Mouse (Mus musculus) G1E-ER4 (cell line): Measurements from ENCODE around the gene Cbfa2t3. TPM values are rescaled to one million over a fixed set of nuclear protein-coding genes. Genes with fewer than 3 reads are reported as not detected.

Source experiments
- GATA1 ChIP-seq: IDR thresholded peaks from one replicate; pipeline ENCODE4 v1.8.0; 2012; ENCODE audit warnings: low read length, inconsistent platforms
- polyA plus RNA-seq: library from polyadenylated mRNA; stranded (reverse); fragments of >175 nt; gene quantifications from 2 replicates; pipeline ENCODE4 v1.2.3, GENCODE M21; 2012

Cbfa2t3 gene
- polyA plus RNA-seq, result 256 and 273 TPM in 2 replicates

DNA sequence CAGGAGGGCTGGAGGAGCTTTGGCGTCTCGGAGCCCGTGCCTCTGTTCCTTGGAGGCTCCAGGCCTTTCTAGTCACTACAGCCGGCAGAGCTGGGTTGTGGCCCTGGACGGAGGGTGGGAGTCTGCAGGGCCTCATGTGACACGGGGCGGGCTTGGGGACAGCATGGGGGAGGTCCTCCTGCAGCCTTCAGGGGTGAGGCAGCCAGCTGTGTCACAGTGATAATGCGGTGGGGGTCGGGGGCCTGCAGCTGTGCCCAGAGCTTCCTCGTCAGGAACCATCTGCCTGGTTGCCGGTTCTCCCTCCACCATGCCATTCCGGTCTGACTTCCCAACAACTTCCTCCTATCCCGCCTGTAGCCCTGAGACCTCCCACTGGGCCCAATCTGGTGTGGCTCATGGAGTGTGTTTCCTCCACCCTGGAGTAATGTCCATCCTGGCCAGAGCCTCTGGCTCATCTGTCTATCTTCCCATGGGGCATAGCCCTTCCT, at the start of gene Cbfa2t3:
Cbfa2t3 (minus strand) TSS at position 105 of the 488 bp plus-strand sequence.
- no peak for TF ChIP-seq GATA1

DNA sequence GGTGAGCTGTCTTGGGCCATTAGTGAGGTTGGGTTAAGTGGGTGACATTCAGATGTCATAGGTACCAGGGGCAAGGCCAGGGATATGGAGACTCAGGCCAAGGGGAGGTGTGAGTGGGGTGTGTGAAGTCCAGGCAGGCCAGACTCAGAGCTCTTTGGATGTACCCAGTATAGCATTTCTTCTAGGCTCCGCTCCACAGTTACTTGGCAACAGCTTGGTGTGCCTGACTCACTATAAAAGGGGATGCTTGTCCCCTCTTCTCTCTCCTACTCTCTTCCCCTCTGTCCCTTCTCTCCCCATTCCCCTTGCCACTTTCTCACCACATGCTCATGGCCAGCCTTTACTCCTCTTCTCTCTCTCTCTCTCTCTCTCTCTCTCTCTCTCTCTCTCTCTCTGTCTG, 48.9 kb upstream of the Cbfa2t3 start:
- no peak for TF ChIP-seq GATA1

DNA sequence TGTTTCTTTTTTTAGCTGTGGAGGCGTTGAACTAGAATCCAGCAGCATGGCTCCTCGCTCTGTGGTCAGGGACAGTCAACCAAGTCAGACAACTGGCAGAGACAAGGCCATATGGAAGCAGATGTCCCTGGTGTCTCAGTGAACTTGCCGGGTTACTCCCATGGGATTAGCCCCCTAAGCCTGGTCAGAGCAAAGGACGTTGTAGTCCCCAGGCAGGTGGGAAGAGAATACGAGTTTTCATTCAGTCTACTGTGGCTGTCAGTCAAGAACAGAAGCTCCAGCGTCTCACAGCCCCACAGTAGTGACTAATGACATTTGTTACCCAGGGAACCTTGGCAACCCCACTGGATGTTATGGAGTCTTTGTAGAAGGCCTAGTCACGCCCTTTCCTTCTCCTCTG, 47.5 kb upstream of the Cbfa2t3 start:
- TF ChIP-seq GATA1, result no peak

DNA sequence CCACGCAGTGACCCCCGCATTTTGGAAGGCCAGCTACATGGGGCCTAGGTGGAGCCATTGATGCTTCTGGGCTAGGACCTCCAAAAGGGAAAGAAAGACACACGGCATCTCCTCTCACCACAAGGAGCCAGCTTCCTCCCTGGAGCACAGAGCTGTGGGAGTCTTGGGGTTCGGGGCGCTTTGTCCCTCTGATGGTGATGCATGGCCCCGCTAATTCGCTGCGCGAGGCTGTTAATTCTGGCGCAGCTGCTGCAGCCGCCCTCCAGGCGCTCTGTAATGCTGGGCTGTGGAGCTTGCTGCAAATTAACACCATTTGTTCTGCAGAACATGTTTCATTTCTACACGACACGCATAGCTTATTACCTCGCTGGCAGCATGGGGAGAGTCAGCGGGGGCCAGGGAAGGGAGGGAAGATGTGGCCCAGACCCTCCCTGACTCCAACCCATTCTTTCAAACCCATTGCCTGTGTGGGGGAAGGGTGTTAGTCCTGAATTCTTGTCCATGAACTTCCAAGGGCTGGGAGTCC, 46.9 kb upstream of the Cbfa2t3 start:
- TF ChIP-seq GATA1, result no peak

DNA sequence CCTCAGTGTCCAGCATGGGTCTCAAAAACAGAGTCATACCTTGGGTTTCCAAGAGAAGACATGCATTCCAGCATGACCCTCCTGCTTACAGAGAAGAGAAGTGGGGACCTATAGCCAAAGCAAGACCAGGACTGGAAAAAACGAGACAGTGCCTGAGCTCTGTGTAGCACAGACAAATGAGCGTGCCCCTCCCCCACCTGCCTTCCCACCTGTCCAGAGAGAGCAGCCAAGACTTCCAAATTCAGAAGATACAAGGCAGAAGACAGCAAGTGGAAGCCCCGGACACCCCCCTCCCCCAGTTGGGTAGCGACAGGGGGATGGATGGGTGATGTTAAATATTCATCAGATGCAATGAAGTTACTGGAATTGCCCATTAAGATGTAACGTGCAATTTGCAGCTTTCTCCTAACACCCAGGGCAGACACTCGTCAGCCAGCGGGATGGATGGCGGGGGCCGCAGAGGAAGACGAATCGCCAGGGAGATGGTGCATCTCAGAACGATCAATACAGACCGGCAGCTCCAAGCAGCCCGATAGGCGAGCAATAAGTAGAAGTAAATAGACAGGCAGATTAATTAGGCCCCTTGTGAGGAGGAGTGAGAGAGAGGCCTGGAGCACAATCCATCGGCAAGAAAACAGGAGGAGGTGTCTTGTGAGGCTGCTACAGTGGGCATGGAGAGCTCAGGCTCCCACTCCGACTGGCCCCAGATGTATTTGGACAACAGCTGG, 46.3 kb upstream of the Cbfa2t3 start:
- TF ChIP-seq GATA1, result no peak

DNA sequence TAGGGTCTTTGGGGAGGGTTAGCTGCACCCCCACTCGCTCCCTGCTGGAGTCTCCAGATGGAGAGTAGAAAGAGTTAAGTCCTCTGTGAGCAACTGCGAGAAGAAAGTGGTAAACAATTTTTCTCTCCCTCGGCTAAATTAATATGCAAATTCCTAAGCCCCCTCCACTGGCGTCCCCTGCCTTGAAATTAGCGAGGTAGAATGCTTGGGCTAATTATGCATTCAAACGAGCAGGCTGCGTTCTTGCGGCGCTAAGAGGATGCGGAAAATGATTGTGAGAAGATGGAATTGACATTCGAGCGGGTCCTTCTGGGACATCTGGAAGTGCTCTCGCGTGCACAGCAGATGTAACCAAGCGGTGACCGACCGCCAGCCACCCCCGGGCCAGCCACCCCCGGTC, 43.6 kb upstream of the Cbfa2t3 start:
- TF ChIP-seq GATA1, result no peak

DNA sequence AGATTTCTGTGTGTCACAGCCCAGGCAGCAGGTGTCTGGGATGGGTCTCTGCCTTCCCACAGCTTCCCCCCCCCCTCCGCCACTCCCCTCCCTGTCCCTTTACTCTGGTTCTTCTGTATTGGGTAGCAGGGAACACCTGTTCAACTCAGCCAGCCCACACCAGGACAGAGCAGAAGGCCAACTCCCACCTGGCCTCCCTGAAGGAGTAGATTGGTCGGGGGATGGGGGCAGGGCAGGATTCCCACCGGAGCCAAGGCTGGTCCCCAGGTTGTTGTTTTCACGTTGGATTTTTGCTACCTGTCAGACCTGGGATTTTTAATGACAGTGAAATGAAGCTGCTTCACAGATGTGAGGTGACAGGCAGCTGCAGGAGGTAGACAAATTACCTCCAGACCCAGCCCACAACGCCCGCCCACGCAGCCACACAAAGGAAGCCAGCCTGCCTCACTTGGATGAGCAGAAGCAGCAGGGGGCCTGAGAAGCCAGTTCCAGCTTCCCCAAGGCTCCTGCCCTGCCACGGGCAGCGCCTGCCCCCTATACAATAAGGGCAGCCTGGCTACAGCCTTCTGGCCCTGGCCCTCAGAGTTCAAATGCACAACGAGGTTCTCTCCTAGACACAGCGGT, 40.3 kb upstream of the Cbfa2t3 start:
- no peak for TF ChIP-seq GATA1

DNA sequence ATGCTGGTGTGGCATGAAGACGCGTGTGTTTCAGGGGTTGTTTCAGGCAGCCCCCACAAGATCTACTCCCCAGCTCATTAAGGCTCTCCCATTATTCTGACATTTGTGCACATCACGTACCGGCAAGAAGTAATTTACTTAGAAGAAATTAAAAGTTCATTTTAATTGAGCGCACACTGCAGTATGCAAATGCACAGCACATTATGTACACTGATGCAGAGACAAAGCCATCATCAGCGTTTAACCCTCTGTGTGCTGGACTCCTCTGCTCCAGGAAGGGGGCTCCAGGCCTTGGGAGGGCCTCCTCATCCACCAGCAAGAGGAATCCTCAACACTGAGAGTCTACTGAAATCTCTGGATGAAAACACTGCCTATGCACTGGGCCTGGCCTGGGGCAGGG, 39.0 kb upstream of the Cbfa2t3 start:
- no peak for TF ChIP-seq GATA1

DNA sequence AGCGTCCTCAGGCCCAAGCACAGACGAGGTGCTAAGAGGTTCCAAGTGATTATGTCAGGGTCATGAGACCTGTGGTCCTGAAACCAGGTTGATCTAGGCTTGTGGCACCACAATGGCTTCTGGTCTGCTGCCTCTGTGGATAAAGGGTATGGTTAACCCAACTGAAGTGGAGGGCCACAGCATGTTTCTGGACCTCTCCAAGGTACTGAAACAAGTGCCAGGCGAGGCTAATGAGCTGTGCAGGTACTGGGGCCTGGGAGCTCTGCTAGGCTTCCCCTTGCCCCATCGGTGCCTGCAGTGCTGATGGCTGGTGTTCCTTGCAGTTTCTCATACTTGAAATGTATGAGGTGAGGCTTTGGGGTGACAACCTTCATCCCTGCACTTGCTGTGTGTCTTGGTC, 38.2 kb upstream of the Cbfa2t3 start:
- no peak for TF ChIP-seq GATA1

DNA sequence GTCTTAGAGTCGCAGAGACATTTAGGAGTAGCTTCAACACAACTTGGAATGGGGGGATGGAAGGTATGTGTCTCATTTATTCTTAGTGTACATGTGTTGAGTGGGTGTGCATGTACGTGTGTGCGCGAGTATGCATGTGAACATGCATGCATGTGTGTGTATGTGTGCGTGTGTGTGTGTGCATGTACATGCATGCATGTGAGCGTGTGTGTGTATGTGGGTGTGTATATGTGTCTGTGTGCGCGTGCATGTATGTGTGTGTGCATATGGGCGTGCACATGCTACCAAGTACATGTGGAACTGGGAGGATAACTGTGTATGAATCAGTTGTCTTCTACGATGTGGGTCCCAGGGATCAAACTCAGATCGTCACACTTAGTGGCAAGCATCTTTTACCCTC, 37.7 kb upstream of the Cbfa2t3 start:
- no peak for TF ChIP-seq GATA1

DNA sequence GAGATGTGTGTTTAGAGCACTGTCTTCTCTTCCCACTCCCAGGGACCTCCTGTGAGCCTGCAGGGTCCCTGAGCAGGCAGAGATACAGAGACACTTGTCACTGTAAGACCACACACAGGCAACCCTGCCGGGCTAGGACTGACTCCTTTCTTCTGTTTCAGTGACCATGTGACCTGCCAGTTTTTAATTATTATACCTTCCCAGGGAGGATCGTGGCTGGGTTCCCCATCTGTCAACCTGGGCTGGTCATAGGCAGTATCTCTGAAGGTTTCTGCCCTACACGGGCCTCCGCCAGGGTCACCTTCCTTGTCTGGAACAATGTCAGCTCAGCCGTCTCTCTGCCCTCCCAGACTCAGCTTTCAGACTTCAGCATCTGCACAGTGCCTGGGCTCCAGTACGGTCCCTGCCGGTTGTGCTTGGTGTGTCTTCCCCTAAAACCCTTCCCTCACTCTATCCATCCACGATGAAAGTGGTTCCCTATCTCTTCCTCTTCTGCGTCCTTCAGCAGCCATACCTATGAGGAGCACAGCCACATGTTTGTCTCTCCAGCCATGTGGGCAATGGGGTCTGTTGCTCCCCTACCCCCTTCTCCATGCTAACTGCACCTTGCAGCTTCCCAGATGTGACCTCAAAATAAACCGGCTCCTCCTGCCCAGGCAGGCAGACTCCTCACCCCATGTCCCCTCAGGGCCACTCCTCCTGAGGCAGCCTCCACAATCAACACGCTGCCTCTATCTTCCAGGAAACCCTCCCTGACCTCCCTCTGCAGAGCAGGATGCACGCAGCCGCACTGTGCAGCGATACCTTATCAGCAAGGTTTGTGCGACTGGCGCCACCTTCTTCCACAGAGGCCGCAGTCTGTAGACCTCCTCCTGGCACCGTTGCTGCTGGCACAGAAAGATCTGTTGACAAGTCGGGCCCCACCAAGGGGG, 36.9 kb upstream of the Cbfa2t3 start:
- TF ChIP-seq GATA1, result peak; percentile 89

DNA sequence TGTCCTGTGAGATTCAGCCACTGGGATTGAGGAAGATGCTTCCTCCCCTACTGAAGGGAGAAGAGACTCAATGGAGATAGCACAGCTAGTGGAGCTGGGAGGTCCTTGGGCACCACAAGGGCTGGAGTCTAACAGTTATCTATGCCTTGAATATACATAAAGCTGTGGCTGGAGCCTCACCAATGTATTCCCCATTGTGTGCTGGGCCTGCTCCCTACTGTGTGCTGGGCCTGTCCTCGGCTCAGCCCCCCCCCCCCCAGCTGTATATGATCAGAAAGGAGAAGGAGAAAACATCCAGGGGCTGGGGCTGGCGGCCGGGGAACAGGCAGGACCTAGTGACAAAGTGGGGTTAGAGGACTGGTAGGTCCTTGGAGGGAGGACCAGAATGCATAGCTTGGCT, 36.2 kb upstream of the Cbfa2t3 start:
- TF ChIP-seq GATA1, result no peak

DNA sequence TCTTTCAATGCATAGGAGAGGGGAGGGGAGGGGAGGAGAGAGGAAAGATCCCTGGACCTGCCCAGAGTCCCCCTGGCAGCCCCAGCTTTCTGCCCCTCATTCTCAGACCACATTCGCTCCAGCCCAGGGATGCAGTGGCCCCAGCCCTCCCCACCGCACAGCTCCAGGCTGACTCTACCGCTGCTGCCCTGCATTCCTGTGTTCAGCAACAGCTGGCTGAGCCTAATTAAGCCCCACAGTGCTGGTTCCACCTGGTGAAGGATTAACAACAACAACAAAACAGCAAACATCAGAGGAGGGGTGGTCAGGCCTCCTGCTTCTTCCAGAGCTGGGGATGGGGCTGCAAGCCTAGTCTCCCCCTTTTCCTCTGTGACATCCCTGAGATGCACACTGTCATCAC, 29.7 kb upstream of the Cbfa2t3 start:
- no peak for TF ChIP-seq GATA1

DNA sequence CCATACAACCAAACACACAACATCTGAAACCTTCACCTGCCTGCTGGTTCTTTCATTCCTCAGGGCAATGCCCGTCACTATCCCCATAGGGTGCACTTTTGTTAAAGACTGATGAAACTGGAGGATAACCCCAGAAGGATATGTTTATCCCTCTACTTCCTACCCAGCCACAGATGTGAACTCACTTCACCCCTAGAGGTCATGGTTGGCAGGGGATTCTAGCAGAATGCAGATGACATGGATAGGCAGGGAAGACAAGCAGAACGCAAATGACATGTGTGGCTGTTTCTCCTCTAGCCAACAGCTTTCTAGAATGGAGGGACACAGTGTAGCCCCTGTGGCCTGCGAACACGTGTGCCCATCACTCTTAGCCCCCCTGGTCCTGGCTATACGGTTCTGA, 28.5 kb upstream of the Cbfa2t3 start:
- no peak for TF ChIP-seq GATA1

DNA sequence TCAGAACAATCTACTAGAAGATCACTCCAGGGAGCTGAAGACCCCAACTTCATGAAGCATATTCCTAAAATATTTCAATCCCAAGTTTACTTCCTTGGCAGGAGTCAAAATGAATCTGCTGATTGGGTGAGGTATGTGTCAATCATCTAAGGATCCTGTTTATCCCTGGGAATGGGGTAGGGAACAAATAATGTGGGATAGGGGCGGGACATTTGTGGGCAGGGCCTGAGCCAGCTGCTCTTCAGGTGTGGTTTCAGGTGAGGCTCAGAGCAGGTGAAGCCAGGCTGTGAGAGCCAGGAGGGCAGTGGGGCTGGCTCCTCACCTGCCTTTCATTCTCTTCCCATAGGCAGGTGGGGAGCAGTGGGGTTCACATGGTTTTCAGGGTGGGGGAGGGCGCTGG, 27.9 kb upstream of the Cbfa2t3 start:
- TF ChIP-seq GATA1, result no peak

DNA sequence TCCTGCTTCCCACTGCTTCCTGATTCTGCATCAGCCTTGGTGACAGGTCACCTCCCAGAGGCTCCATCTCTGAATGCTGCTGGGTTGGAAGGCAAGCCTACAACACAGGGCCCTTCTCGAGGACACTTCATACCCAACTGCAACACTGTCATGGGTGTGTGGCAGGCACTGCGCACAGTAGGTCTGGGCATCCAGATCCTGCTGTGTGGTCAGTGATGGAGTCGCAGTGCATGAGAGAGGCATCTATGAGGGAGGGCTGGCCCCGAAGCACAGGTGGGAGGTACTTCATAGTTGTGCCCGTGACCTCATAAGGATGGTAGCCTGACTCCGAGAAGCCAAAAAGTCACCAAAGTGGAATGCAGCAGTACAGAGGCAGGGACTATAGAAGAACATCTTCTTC, 26.3 kb upstream of the Cbfa2t3 start:
- no peak for TF ChIP-seq GATA1
